Mouse (Mus musculus) heart, adult 9 months (tissue): ENCODE measurements around the gene Trp53.
"Not testable (repeated sequence)": the region's sequence is repeated elsewhere in the genome, so short reads cannot be mapped to it uniquely, and the experiment has no call there.

Experiments
- DNase-seq, 2 experiments: peaks; one replicate each; pipeline ENCODE4 v3.0.0; 2022; ENCODE audit warnings: low spot score in 2 of 2

Trp53 gene

GRCm38 (mm10) chr11:69594853-69595252 is 14.7 kb downstream of the Trp53 start:
- DNase-seq: no peak

- DNase-seq: no peak
Observed at GRCm38 (mm10) chr11:69599436-69599835, 19.3 kb downstream of the Trp53 start.

GRCm38 (mm10) chr11:69600098-69600497 is 19.9 kb downstream of the Trp53 start:
- peak in 1 of 2 experiments; percentile 61 for DNase-seq

- DNase-seq: no peak
Observed at GRCm38 (mm10) chr11:69601768-69602167, 21.6 kb downstream of the Trp53 start.

GRCm38 (mm10) chr11:69603516-69603915 is 23.4 kb downstream of the Trp53 start:
- peak; percentile 48 to 72 for DNase-seq

- DNase-seq: no peak
Observed at GRCm38 (mm10) chr11:69604347-69604746, 24.2 kb downstream of the Trp53 start.

- peak in 1 of 2 experiments; percentile 27 for DNase-seq
Observed at GRCm38 (mm10) chr11:69604795-69605664, 24.9 kb downstream of the Trp53 start.

- DNase-seq: peak; percentile 49 to 72
Observed at GRCm38 (mm10) chr11:69605726-69606490, 25.7 kb downstream of the Trp53 start, which contains the start of gene Atp1b2. Gene Atp1b2 (minus strand): TSS chr11:69605942.

GRCm38 (mm10) chr11:69606491-69606795 is 26.3 kb downstream of the Trp53 start:
- DNase-seq: no peak

GRCm38 (mm10) chr11:69606832-69607231 is 26.7 kb downstream of the Trp53 start:
- no peak for DNase-seq

- no peak for DNase-seq
Observed at GRCm38 (mm10) chr11:69608525-69608924, 28.4 kb downstream of the Trp53 start.

- DNase-seq: no peak
Observed at GRCm38 (mm10) chr11:69609416-69609815, 29.3 kb downstream of the Trp53 start.

- no peak for DNase-seq
Observed at GRCm38 (mm10) chr11:69610899-69611298, 30.7 kb downstream of the Trp53 start.

- peak; percentile 71 to 85 for DNase-seq
Observed at GRCm38 (mm10) chr11:69613553-69614256, 33.5 kb downstream of the Trp53 start.

- DNase-seq: not testable (repeated sequence)
Observed at GRCm38 (mm10) chr11:69614257-69614588, 34.1 kb downstream of the Trp53 start.

- DNase-seq: no peak
Observed at GRCm38 (mm10) chr11:69616781-69617180, 36.6 kb downstream of the Trp53 start.

GRCm38 (mm10) chr11:69617805-69618204 is 37.6 kb downstream of the Trp53 start, which contains the start of gene Shbg:
Gene Shbg (minus strand): TSS chr11:69617905.
- DNase-seq: no peak

- DNase-seq: no peak
Observed at GRCm38 (mm10) chr11:69620394-69621081, 40.4 kb downstream of the Trp53 start.

GRCm38 (mm10) chr11:69621571-69622268 is 41.6 kb downstream of the Trp53 start, which contains the start of gene Sat2:
Gene Sat2 (plus strand): TSS chr11:69622024.
- peak; percentile 53 to 70 for DNase-seq

- no peak for DNase-seq
Observed at GRCm38 (mm10) chr11:69622406-69622805, 42.2 kb downstream of the Trp53 start.

- DNase-seq: no peak
Observed at GRCm38 (mm10) chr11:69623006-69623405, 42.8 kb downstream of the Trp53 start.
